Mouse (Mus musculus): ENCODE measurements around the gene Dlx5.

- TF ChIP-seq CTCF (conservative IDR thresholded peaks at IDR 0.05; ENCODE audit: insufficient read depth, insufficient read length, low read depth, low read length) (no peak), POLR2A (IDR thresholded peaks at IDR 0.05; ENCODE audit: low read depth, low read length) (no peak)
These were observed 27.7 kb upstream of the Dlx5 start for GRCm38 (mm10) chr6:6909586-6909985.

Data from kidney, adult 2 months (tissue).